Comparison of ENCODE assay signal across 8 mouse cellular contexts in genomic region chr14:58072771-58073501, GRCm38 (mm10). TPM values are rescaled to one million over a fixed set of nuclear protein-coding genes. Genes with fewer than 3 reads are reported as not detected.
DNase-seq lines count a peak whose midpoint lies in the region; ATAC-seq and TF ChIP-seq lines count a peak whose summit lies in the region.

No protein-coding gene starts in this region.

- no peak for TF ChIP-seq POLR2A in brain, embryonic 14.5 days (IDR thresholded peaks at IDR 0.05; ENCODE audit: borderline replicate concordance, extremely low read depth, insufficient read depth, insufficient read length, poor library complexity, severe bottlenecking)

- peak overlapping the region; percentile 94 for H3K4me2 ChIP-seq in lung, embryonic 16.5 days (ENCODE audit: low read depth, low read length)
- peak overlapping the region; percentile 96 for H3K4me2 ChIP-seq in forebrain, embryonic 16.5 days (ENCODE audit: low read length)
- peak overlapping the region; percentile 92 for H3K4me2 ChIP-seq in intestine, embryonic 15.5 days (replicated peaks)

- peaks cover 64% of the 10 kb centered on the region for H3K27me3 ChIP-seq in lung, embryonic 16.5 days (ENCODE audit: control insufficient read depth, insufficient read depth, low read depth, low read length)
- peaks cover 53% of the 10 kb centered on the region for H3K27me3 ChIP-seq in forebrain, embryonic 16.5 days (replicated peaks; ENCODE audit: control insufficient read depth, insufficient read depth, low read length)
- H3K27me3 ChIP-seq in intestine, embryonic 15.5 days (replicated peaks) = peaks cover 53% of the 10 kb centered on the region

- peak overlapping the region; percentile 54 for H3K9ac ChIP-seq in lung, embryonic 16.5 days (ENCODE audit: low read length)
- H3K9ac ChIP-seq in forebrain, embryonic 16.5 days (replicated peaks; ENCODE audit: low read depth, low read length) = peak overlapping the region; percentile 51
- peak overlapping the region; percentile 65 for H3K9ac ChIP-seq in intestine, embryonic 15.5 days

- peaks cover 25% of the 10 kb centered on the region for H3K4me1 ChIP-seq in lung, embryonic 16.5 days (replicated peaks; ENCODE audit: control insufficient read depth, insufficient read depth, low read length)
- peaks cover 59% of the 10 kb centered on the region for H3K4me1 ChIP-seq in forebrain, embryonic 16.5 days (replicated peaks; ENCODE audit: control insufficient read depth, insufficient read depth, low read length)
- peaks cover 28% of the 10 kb centered on the region for H3K4me1 ChIP-seq in intestine, embryonic 15.5 days (replicated peaks)

- no peaks in the 10 kb centered on the region for H3K9me3 ChIP-seq in lung, embryonic 16.5 days (ENCODE audit: control insufficient read depth, low read length)
- H3K9me3 ChIP-seq in forebrain, embryonic 16.5 days (ENCODE audit: control insufficient read depth, low read length) = no peaks in the 10 kb centered on the region
- no peaks in the 10 kb centered on the region for H3K9me3 ChIP-seq in intestine, embryonic 15.5 days

- no peak overlapping the region for H3K27ac ChIP-seq in lung, embryonic 16.5 days (ENCODE audit: low read length)
- H3K27ac ChIP-seq in forebrain, embryonic 16.5 days (ENCODE audit: low read length) = no peak overlapping the region
- peak overlapping the region; percentile 29; the same call in 1 of the 2 replicates for H3K27ac ChIP-seq in intestine, embryonic 15.5 days

- no peaks in the 10 kb centered on the region for H3K36me3 ChIP-seq in lung, embryonic 16.5 days (ENCODE audit: control insufficient read depth, insufficient read depth, low read length)
- H3K36me3 ChIP-seq in forebrain, embryonic 16.5 days (ENCODE audit: control insufficient read depth, insufficient read depth) = no peaks in the 10 kb centered on the region
- no peaks in the 10 kb centered on the region for H3K36me3 ChIP-seq in intestine, embryonic 15.5 days

- TF ChIP-seq CTCF in brain, embryonic 14.5 days (IDR thresholded peaks at IDR 0.05; ENCODE audit: borderline replicate concordance, extremely low read depth, insufficient read depth, insufficient read length) = no peak

- no peak for ATAC-seq in lung, embryonic 16.5 days (ENCODE audit: low read depth)
- ATAC-seq in forebrain, embryonic 16.5 days = no peak
- ATAC-seq in intestine, embryonic 15.5 days = no peak

- WGBS in lung, embryonic 16.5 days = under 1% methylated on average over 29 of the region's 29 CpGs
- under 1% methylated on average over 29 of the region's 29 CpGs for WGBS in forebrain, embryonic 16.5 days
- under 1% methylated on average over 29 of the region's 29 CpGs for WGBS in intestine, embryonic 15.5 days

- H3K4me3 ChIP-seq in lung, embryonic 16.5 days (ENCODE audit: low read length) = peak overlapping the region; percentile 59
- H3K4me3 ChIP-seq in forebrain, embryonic 16.5 days (replicated peaks; ENCODE audit: low read length) = peak overlapping the region; percentile 71
- peak overlapping the region; percentile 59 for H3K4me3 ChIP-seq in intestine, embryonic 15.5 days (replicated peaks)

- no peak for DNase-seq in lung, postnatal 25 days (ENCODE audit: low spot score)
- peak; percentile 56 for DNase-seq in brain, embryonic 14.5 days (ENCODE audit: low read depth)
- peak; percentile 11 for DNase-seq in mesoderm, embryonic 11.5 days (ENCODE audit: low read depth, low spot score)
- DNase-seq in urinary bladder, postnatal 14 days (ENCODE audit: low spot score) = no peak
- DNase-seq in gastrocnemius, postnatal 10 days = no peak

RNA-seq across cellular contexts. Expression of gene Fgf9, which starts 2.6 kb away (rescaled TPM):
- 9.7 and 10.7 TPM in 2 replicates for polyA plus RNA-seq in lung, embryonic 16.5 days (2015; fragmentation: Nextera tagmentation; extraction: Ambion mirVana)
- polyA plus RNA-seq in brain, embryonic 14.5 days (2012; rRNA removed) = 4.3 and 7.8 TPM in 2 replicates
- 7.4 and 10.1 TPM in 2 replicates for polyA plus RNA-seq in forebrain, embryonic 16.5 days (2015; fragmentation: Nextera tagmentation; extraction: Ambion mirVana)
- polyA plus RNA-seq in intestine, embryonic 15.5 days (2015; fragmentation: Nextera tagmentation; extraction: Ambion mirVana) = 17.1 and 19.3 TPM in 2 replicates
- 1 to 10 TPM; 1.2 to 1.8 TPM for total RNA-seq in gastrocnemius, postnatal 10 days (2021)

Comparison
In these comparisons a context has a peak if more than half of its experiments do, and no peak if none do; other contexts are left out.
1. DNase-seq: peak in brain, embryonic 14.5 days (single experiment) and mesoderm, embryonic 11.5 days (single experiment); none in lung, postnatal 25 days (single experiment), urinary bladder, postnatal 14 days (single experiment) and gastrocnemius, postnatal 10 days (single experiment).
2. Peak in every context shown above with its lines, with median percentiles within 50 percentile points of each other: H3K4me2 ChIP-seq, H3K4me3 ChIP-seq and H3K9ac ChIP-seq.